Mouse (Mus musculus): ENCODE results near the gene Rasl12. TPM values are rescaled to one million over a fixed set of nuclear protein-coding genes. Genes with fewer than 3 reads are reported as not detected.

Rasl12 gene
- total and polyA plus RNA-seq, 2 experiments: 0.09 to 0.32 TPM

- no peak for DNase-seq (ENCODE audit: extremely low read depth, low read depth, low spot score)
- no peaks in the 10 kb centered on the region for H3K79me2 ChIP-seq (ENCODE audit: control insufficient read depth, insufficient read depth, low read length)
- no peaks in the 10 kb centered on the region for H3K4me1 ChIP-seq (ENCODE audit: control insufficient read depth, insufficient read depth, low read length)
- H3K36me3 ChIP-seq (ENCODE audit: control insufficient read depth, insufficient read depth, low read length): no peaks in the 10 kb centered on the region
- H3K27me3 ChIP-seq (ENCODE audit: control insufficient read depth, insufficient read depth, low read length): no peaks in the 10 kb centered on the region
- H3K9ac ChIP-seq (ENCODE audit: low read depth, low read length): no peak overlapping the region
- H3K27ac ChIP-seq (replicated peaks; ENCODE audit: insufficient read depth, low read depth, low read length): no peak overlapping the region
- 42% methylated on average over 3 of the region's 3 CpGs for WGBS
- no peak overlapping the region for H3K4me3 ChIP-seq (ENCODE audit: insufficient read depth, low read depth, low read length)
- no peak for TF ChIP-seq POLR2A (IDR thresholded peaks at IDR 0.05; ENCODE audit: extremely low read depth, insufficient read depth, low read length)
- TF ChIP-seq CTCF (IDR thresholded peaks at IDR 0.05; ENCODE audit: low read depth, low read length): no peak
These were observed 14.0 kb upstream of the Rasl12 start for GRCm38 (mm10) chr9:65384276-65384675.

DNA sequence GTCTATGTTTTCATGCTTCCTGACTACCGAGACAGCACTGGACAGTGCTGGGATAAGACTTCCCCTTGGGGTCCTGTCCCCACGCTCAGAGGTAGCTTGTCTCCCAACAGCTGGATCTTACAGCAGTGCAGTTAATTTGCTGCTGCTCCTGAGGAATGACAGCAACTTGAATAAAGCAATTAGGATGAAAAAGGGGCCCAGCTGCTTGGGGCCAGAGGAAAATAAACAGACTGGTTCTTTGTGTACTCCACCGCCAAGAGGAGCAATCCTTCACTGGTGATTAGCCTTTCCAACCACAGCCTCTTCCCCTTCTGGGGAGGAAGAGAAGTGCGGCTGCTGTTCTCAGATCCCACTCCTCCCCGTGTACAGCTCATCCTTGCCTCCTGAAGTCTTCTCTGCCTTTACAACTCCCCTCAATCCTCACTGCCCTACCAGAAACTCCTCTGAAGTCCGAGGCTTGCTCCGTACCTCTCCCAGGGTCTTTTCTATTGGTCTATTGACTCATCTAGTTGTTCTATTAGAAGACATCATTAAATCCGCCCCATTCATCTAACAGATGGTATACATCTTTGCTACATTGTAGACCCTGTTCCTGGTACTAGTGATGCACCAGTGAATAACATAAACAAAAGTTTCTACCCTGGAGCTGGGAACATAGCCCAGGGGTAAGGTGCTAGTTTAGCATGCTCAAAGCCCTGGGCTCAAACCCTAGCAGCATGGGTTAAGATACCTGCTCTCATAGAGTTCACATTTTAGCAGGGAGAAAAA is 11.7 kb upstream of the Rasl12 start:
- no peak for DNase-seq (ENCODE audit: extremely low read depth, low read depth, low spot score)
- H3K4me3 ChIP-seq (ENCODE audit: insufficient read depth, low read depth, low read length): no peak overlapping the region
- no peaks in the 10 kb centered on the region for H3K79me2 ChIP-seq (ENCODE audit: control insufficient read depth, insufficient read depth, low read length)
- peaks cover 7% of the 10 kb centered on the region; the same call in 1 of the 2 replicates for H3K27me3 ChIP-seq (ENCODE audit: control insufficient read depth, insufficient read depth, low read length)
- no peaks in the 10 kb centered on the region for H3K4me1 ChIP-seq (ENCODE audit: control insufficient read depth, insufficient read depth, low read length)
- H3K9ac ChIP-seq (ENCODE audit: low read depth, low read length): no peak overlapping the region
- no peaks in the 10 kb centered on the region for H3K36me3 ChIP-seq (ENCODE audit: control insufficient read depth, insufficient read depth, low read length)
- TF ChIP-seq CTCF (IDR thresholded peaks at IDR 0.05; ENCODE audit: low read depth, low read length) (no peak), POLR2A (IDR thresholded peaks at IDR 0.05; ENCODE audit: extremely low read depth, insufficient read depth, low read length) (no peak)
- H3K27ac ChIP-seq (replicated peaks; ENCODE audit: insufficient read depth, low read depth, low read length): no peak overlapping the region
- 75% methylated on average over 8 of the region's 8 CpGs for WGBS

- DNase-seq (ENCODE audit: extremely low read depth, low read depth, low spot score): no peak
- Histone ChIP-seq H3K27me3 (ENCODE audit: control insufficient read depth, insufficient read depth, low read length) (peaks cover 7% of the 10 kb centered on the region; the same call in 1 of the 2 replicates), H3K79me2 (ENCODE audit: control insufficient read depth, insufficient read depth, low read length) (no peaks in the 10 kb centered on the region), H3K4me3 (ENCODE audit: insufficient read depth, low read depth, low read length) (peak overlapping the region; percentile 37; the same call in 1 of the 2 replicates), H3K4me1 (ENCODE audit: control insufficient read depth, insufficient read depth, low read length) (peaks cover 11% of the 10 kb centered on the region; the same call in 1 of the 2 replicates), H3K27ac (replicated peaks; ENCODE audit: insufficient read depth, low read depth, low read length) (no peak overlapping the region), H3K9ac (ENCODE audit: low read depth, low read length) (no peak overlapping the region), H3K36me3 (ENCODE audit: control insufficient read depth, insufficient read depth, low read length) (no peaks in the 10 kb centered on the region)
- TF ChIP-seq POLR2A (IDR thresholded peaks at IDR 0.05; ENCODE audit: extremely low read depth, insufficient read depth, low read length) (no peak), CTCF (IDR thresholded peaks at IDR 0.05; ENCODE audit: low read depth, low read length) (no peak)
- WGBS: 15% methylated on average over 95 of the region's 96 CpGs
These were observed 7.3 kb upstream of the Rasl12 start for GRCm38 (mm10) chr9:65390752-65391612.

DNA sequence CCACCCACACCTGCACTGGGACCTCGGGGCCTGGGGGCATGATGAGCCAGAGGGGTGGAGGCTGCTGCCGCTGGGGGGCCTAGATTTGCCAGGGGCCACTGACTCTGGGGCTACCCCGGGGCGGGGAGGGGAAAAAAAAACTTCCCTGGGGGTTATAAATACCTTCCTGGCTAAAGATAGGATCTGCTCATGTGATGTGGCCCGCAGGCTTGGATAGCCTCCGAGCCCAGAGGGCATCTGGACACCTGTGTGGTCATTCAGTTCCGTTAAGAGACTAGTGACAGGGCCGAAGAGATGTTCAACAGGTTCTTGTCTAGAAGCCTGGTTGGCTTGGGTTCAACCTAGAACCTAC is 6.7 kb upstream of the Rasl12 start, which contains the start of gene Kbtbd13:
Kbtbd13 (minus strand) TSS at position 40 of the 352 bp plus-strand sequence.
- WGBS: 27% methylated on average over 8 of the region's 8 CpGs
- Histone ChIP-seq H3K27me3 (ENCODE audit: control insufficient read depth, insufficient read depth, low read length) (peaks cover 7% of the 10 kb centered on the region; the same call in 1 of the 2 replicates), H3K36me3 (ENCODE audit: control insufficient read depth, insufficient read depth, low read length) (no peaks in the 10 kb centered on the region), H3K79me2 (ENCODE audit: control insufficient read depth, insufficient read depth, low read length) (no peaks in the 10 kb centered on the region), H3K27ac (replicated peaks; ENCODE audit: insufficient read depth, low read depth, low read length) (no peak within 1 kb of the TSS), H3K9ac (ENCODE audit: low read depth, low read length) (no peak within 1 kb of the TSS), H3K4me1 (ENCODE audit: control insufficient read depth, insufficient read depth, low read length) (peaks cover 11% of the 10 kb centered on the region; the same call in 1 of the 2 replicates), H3K4me3 (ENCODE audit: insufficient read depth, low read depth, low read length) (peak within 1 kb of the TSS; percentile 37; the same call in 1 of the 2 replicates)
- no peak for TF ChIP-seq CTCF (IDR thresholded peaks at IDR 0.05; ENCODE audit: low read depth, low read length)
- no peak for TF ChIP-seq POLR2A (IDR thresholded peaks at IDR 0.05; ENCODE audit: extremely low read depth, insufficient read depth, low read length)
- peak; percentile 42 for DNase-seq (ENCODE audit: extremely low read depth, low read depth, low spot score)

GRCm38 (mm10) chr9:65392638-65393364 is 5.5 kb upstream of the Rasl12 start:
- Histone ChIP-seq H3K36me3 (ENCODE audit: control insufficient read depth, insufficient read depth, low read length) (no peaks in the 10 kb centered on the region), H3K9ac (ENCODE audit: low read depth, low read length) (no peak overlapping the region), H3K27me3 (ENCODE audit: control insufficient read depth, insufficient read depth, low read length) (peaks cover 7% of the 10 kb centered on the region; the same call in 1 of the 2 replicates), H3K4me3 (ENCODE audit: insufficient read depth, low read depth, low read length) (no peak overlapping the region), H3K79me2 (ENCODE audit: control insufficient read depth, insufficient read depth, low read length) (no peaks in the 10 kb centered on the region), H3K4me1 (ENCODE audit: control insufficient read depth, insufficient read depth, low read length) (peaks cover 11% of the 10 kb centered on the region; the same call in 1 of the 2 replicates), H3K27ac (replicated peaks; ENCODE audit: insufficient read depth, low read depth, low read length) (no peak overlapping the region)
- TF ChIP-seq CTCF (IDR thresholded peaks at IDR 0.05; ENCODE audit: low read depth, low read length) (peak; percentile 82), POLR2A (IDR thresholded peaks at IDR 0.05; ENCODE audit: extremely low read depth, insufficient read depth, low read length) (no peak)
- WGBS: 6% methylated on average over 6 of the region's 6 CpGs
- DNase-seq (ENCODE audit: extremely low read depth, low read depth, low spot score): peak; percentile 91
